Comparison of ENCODE assay signal across 8 mouse cellular contexts in genomic region chrX:164381618-164382408, GRCm38 (mm10). TPM values are rescaled to one million over a fixed set of nuclear protein-coding genes. Genes with fewer than 3 reads are reported as not detected.
DNase-seq lines count a peak whose midpoint lies in the region; ATAC-seq and TF ChIP-seq lines count a peak whose summit lies in the region.

No protein-coding gene starts in this region.

- H3K9me3 ChIP-seq in limb, embryonic 15.5 days, result no peaks in the 10 kb centered on the region
- no peaks in the 10 kb centered on the region for H3K9me3 ChIP-seq in midbrain, postnatal 0 days (ENCODE audit: low read length)

- H3K4me3 ChIP-seq in C2C12 (ENCODE audit: insufficient read depth, poor library complexity, severe bottlenecking), result no peak overlapping the region
- peak overlapping the region; percentile 35 for H3K4me3 ChIP-seq in bone marrow macrophage, adult 2 months (ENCODE audit: insufficient read depth, low read length)
- H3K4me3 ChIP-seq in embryonic fibroblast, embryonic 13.5 days (ENCODE audit: insufficient read depth, low read length), result peak overlapping the region; percentile 7; the same call in 1 of the 2 replicates
- H3K4me3 ChIP-seq in limb, embryonic 15.5 days, result peak overlapping the region; percentile 39
- H3K4me3 ChIP-seq in midbrain, postnatal 0 days (ENCODE audit: low read depth, low read length), result peak overlapping the region; percentile 35

- H3K9ac ChIP-seq in limb, embryonic 15.5 days, result no peak overlapping the region
- 0 out of 2 replicates have a peak overlapping the region, but pooled peaks have one; percentile 8 for H3K9ac ChIP-seq in midbrain, postnatal 0 days (replicated peaks; ENCODE audit: low read length, poor library complexity, severe bottlenecking)

- H3K36me3 ChIP-seq in C2C12 (ENCODE audit: control insufficient read depth, insufficient read depth), result no peaks in the 10 kb centered on the region
- H3K36me3 ChIP-seq in limb, embryonic 15.5 days, result no peaks in the 10 kb centered on the region
- no peaks in the 10 kb centered on the region for H3K36me3 ChIP-seq in midbrain, postnatal 0 days (ENCODE audit: insufficient read depth, low read length)

- H3K4me1 ChIP-seq in bone marrow macrophage, adult 2 months (ENCODE audit: control insufficient read depth, insufficient read depth, low read length), result no peaks in the 10 kb centered on the region
- peaks cover 9% of the 10 kb centered on the region for H3K4me1 ChIP-seq in embryonic fibroblast, embryonic 13.5 days (ENCODE audit: control insufficient read depth, insufficient read depth, low read length)
- no peaks in the 10 kb centered on the region for H3K4me1 ChIP-seq in limb, embryonic 15.5 days
- H3K4me1 ChIP-seq in midbrain, postnatal 0 days (ENCODE audit: insufficient read depth, low read length), result no peaks in the 10 kb centered on the region

- peak overlapping the region; percentile 64 for H3ac ChIP-seq in C2C12 (ENCODE audit: control insufficient read depth, insufficient read length, low read depth)

- H3K27ac ChIP-seq in bone marrow macrophage, adult 2 months (ENCODE audit: insufficient read depth, low read depth, low read length), result no peak overlapping the region
- peak overlapping the region; percentile 98 for H3K27ac ChIP-seq in embryonic fibroblast, embryonic 13.5 days (ENCODE audit: insufficient read depth, low read length)
- H3K27ac ChIP-seq in limb, embryonic 15.5 days, result peak overlapping the region; percentile 61
- H3K27ac ChIP-seq in midbrain, postnatal 0 days (ENCODE audit: low read depth, low read length), result no peak overlapping the region

- H3K79me2 ChIP-seq in C2C12 (ENCODE audit: control insufficient read depth, insufficient read depth), result no peaks in the 10 kb centered on the region

- whole genome bisulfite sequencing in limb, embryonic 15.5 days, result 17% methylated on average over 33 of the region's 33 CpGs
- 19% methylated on average over 32 of the region's 33 CpGs for WGBS in midbrain, postnatal 0 days

- no peak for TF ChIP-seq CTCF in C2C12 (IDR thresholded peaks at IDR 0.05; ENCODE audit: control insufficient read depth, insufficient read depth, insufficient read length)
- TF ChIP-seq CTCF in bone marrow macrophage, adult 2 months (IDR thresholded peaks at IDR 0.05; ENCODE audit: low read depth, low read length), result no peak
- no peak for TF ChIP-seq CTCF in embryonic fibroblast, embryonic 13.5 days (IDR thresholded peaks at IDR 0.05; ENCODE audit: borderline replicate concordance, insufficient read depth, low read length)
- no peak for TF ChIP-seq CTCF in midbrain, postnatal 0 days (IDR thresholded peaks at IDR 0.05)

- ATAC-seq in limb, embryonic 15.5 days (ENCODE audit: insufficient number of reproducible peaks, low FRiP score, low TSS enrichment, low read depth), result peak; percentile 94
- ATAC-seq in midbrain, postnatal 0 days (ENCODE audit: low FRiP score), result peak; percentile 95

- H3K4me2 ChIP-seq in limb, embryonic 15.5 days, result peak overlapping the region; percentile 53
- peak overlapping the region; percentile 53 for H3K4me2 ChIP-seq in midbrain, postnatal 0 days (ENCODE audit: low read depth, low read length, poor library complexity, severe bottlenecking)

- no peaks in the 10 kb centered on the region for H3K79me3 ChIP-seq in C2C12 (ENCODE audit: low read depth)

- DNase-seq in heart, adult 8-10 months (ENCODE audit: low spot score), result peak; percentile 57
- peak; percentile 69 for DNase-seq in kidney, adult 9 months
- peak; percentile 76 for DNase-seq in midbrain, postnatal 0 days (ENCODE audit: low spot score)
- DNase-seq in spleen, postnatal 10 days (ENCODE audit: low spot score in 2 of 2), result peak; percentile 42 to 82

- no peak for TF ChIP-seq POLR2A in bone marrow macrophage, adult 2 months (IDR thresholded peaks at IDR 0.05; ENCODE audit: borderline replicate concordance, low read depth, low read length)
- TF ChIP-seq POLR2A in embryonic fibroblast, embryonic 13.5 days (IDR thresholded peaks at IDR 0.05; ENCODE audit: low read depth, low read length), result no peak; the same call in 1 of the 2 replicates

- H3K27me3 ChIP-seq in C2C12 (ENCODE audit: control insufficient read depth, insufficient read depth, insufficient read length), result no peaks in the 10 kb centered on the region
- peaks cover 8% of the 10 kb centered on the region; the same call in 1 of the 2 replicates for H3K27me3 ChIP-seq in limb, embryonic 15.5 days
- no peaks in the 10 kb centered on the region for H3K27me3 ChIP-seq in midbrain, postnatal 0 days (ENCODE audit: insufficient read depth, low read length)

TF ChIP-seq in C2C12, 6 proteins besides CTCF, POLR2A, EP300 and RAD21:
- TF ChIP-seq FOSL1 (IDR thresholded peaks at IDR 0.05; ENCODE audit: insufficient read depth, low read length, poor library complexity, severe bottlenecking) (no peak), MAX (IDR thresholded peaks at IDR 0.05) (peak; percentile 63), USF1 (IDR thresholded peaks at IDR 0.05; ENCODE audit: low read depth) (no peak), MYOG (IDR thresholded peaks at IDR 0.05; ENCODE audit: control insufficient read depth, extremely low read depth, insufficient read length) (no peak), CEBPB (IDR thresholded peaks at IDR 0.05; ENCODE audit: low read depth) (peak; percentile 81)

RNA-seq across cellular contexts. Expression of gene Vegfd, which starts 8.6 kb away (rescaled TPM):
- 2.8 TPM for polyA plus RNA-seq in C2C12 (2012; fragmentation: generic; extraction: Trizol)
- 0.27 TPM in 1 of 2 replicates, not detected in the other for polyA plus RNA-seq in bone marrow macrophage, adult 2 months (2012; ENCODE audit: insufficient read depth, insufficient read length, missing spikeins)
- polyA plus RNA-seq in embryonic fibroblast, embryonic 13.5 days (2011; ENCODE audit: insufficient read length, low read depth, missing spikeins), result 34.7 and 58.0 TPM in 2 replicates
- total RNA-seq in heart, adult 8-10 months (2022), result 1 to 10 TPM; 2.7 to 4.5 (median 3.5) TPM
- 8.8 and 9.2 TPM in 2 replicates for polyA plus RNA-seq in limb, embryonic 15.5 days (2015; fragmentation: Nextera tagmentation; extraction: Ambion mirVana)
- total RNA-seq in midbrain, postnatal 0 days (2014; rRNA removed), result 0.11 and 0.33 TPM in 2 replicates
- 0.10 and 0.13 TPM in 2 replicates for polyA plus RNA-seq in midbrain, postnatal 0 days (2015; fragmentation: Nextera tagmentation; extraction: Ambion mirVana)

RNA-seq across cellular contexts. Expression of gene Piga, which starts 37.8 kb away (rescaled TPM):
- polyA plus RNA-seq in C2C12 (2012; fragmentation: generic; extraction: Trizol), result 3.2 TPM
- 5.8 and 6.2 TPM in 2 replicates for polyA plus RNA-seq in bone marrow macrophage, adult 2 months (2012; ENCODE audit: insufficient read depth, insufficient read length, missing spikeins)
- polyA plus RNA-seq in embryonic fibroblast, embryonic 13.5 days (2011; ENCODE audit: insufficient read length, low read depth, missing spikeins), result 11.3 and 13.7 TPM in 2 replicates
- 1 to 10 TPM; 1.4 to 2.4 (median 2.0) TPM for total RNA-seq in heart, adult 8-10 months (2022)
- 12.2 and 12.4 TPM in 2 replicates for polyA plus RNA-seq in limb, embryonic 15.5 days (2015; fragmentation: Nextera tagmentation; extraction: Ambion mirVana)
- 1.8 and 4.1 TPM in 2 replicates for total RNA-seq in midbrain, postnatal 0 days (2014; rRNA removed)
- 1.7 and 2.0 TPM in 2 replicates for polyA plus RNA-seq in midbrain, postnatal 0 days (2015; fragmentation: Nextera tagmentation; extraction: Ambion mirVana)

RNA-seq across cellular contexts. Expression of gene Asb11, which starts 55.0 kb away (rescaled TPM):
- not detected for polyA plus RNA-seq in C2C12 (2012; fragmentation: generic; extraction: Trizol)
- not detected in 2 replicates for polyA plus RNA-seq in bone marrow macrophage, adult 2 months (2012; ENCODE audit: insufficient read depth, insufficient read length, missing spikeins)
- not detected in 2 replicates for polyA plus RNA-seq in embryonic fibroblast, embryonic 13.5 days (2011; ENCODE audit: insufficient read length, low read depth, missing spikeins)
- total RNA-seq in heart, adult 8-10 months (2022), result 100 to 1,000 TPM; 144 to 186 (median 154) TPM
- polyA plus RNA-seq in limb, embryonic 15.5 days (2015; fragmentation: Nextera tagmentation; extraction: Ambion mirVana), result 0.72 TPM in 1 of 2 replicates, not detected in the other
- total RNA-seq in midbrain, postnatal 0 days (2014; rRNA removed), result not detected in 2 replicates
- not detected in 2 replicates for polyA plus RNA-seq in midbrain, postnatal 0 days (2015; fragmentation: Nextera tagmentation; extraction: Ambion mirVana)

Comparison
In these comparisons a context has a peak if more than half of its experiments do, and no peak if none do; other contexts are left out.
1. H3K27ac ChIP-seq: peak in embryonic fibroblast, embryonic 13.5 days (single experiment) and limb, embryonic 15.5 days (single experiment); none in bone marrow macrophage, adult 2 months (single experiment) and midbrain, postnatal 0 days (single experiment).
2. Peak in every context shown above with its lines, with median percentiles within 50 percentile points of each other: DNase-seq.